Mouse (Mus musculus): Measurements from ENCODE around the gene Col4a1.

- no peak for TF ChIP-seq CTCF (IDR thresholded peaks at IDR 0.05; ENCODE audit: borderline replicate concordance, control insufficient read depth, extremely low read depth, insufficient read depth, low read length, poor library complexity)
- no peak for TF ChIP-seq POLR2A (IDR thresholded peaks at IDR 0.05; ENCODE audit: control insufficient read depth, extremely low read depth, insufficient read depth, low read length, poor library complexity)
These were observed 43.3 kb upstream of the Col4a1 start for GRCm38 (mm10) chr8:11355900-11356299.

Measured in thymus, adult 2 months (tissue).